Mouse (Mus musculus): Measurements from ENCODE around the gene Wdr37. TPM values are rescaled to one million over a fixed set of nuclear protein-coding genes. Genes with fewer than 3 reads are reported as not detected.

Wdr37 gene
- polyA plus RNA-seq, 1 experiment from 2014 or later, result 21.3 TPM

- Histone ChIP-seq H3K27ac (no peak overlapping the region), H3K4me2 (no peak overlapping the region), H3K27me3 (no peaks in the 10 kb centered on the region), H3K4me1 (no peaks in the 10 kb centered on the region), H3K36me3 (peaks cover 18% of the 10 kb centered on the region), H3K9me3 (no peaks in the 10 kb centered on the region), H3K4me3 (no peak overlapping the region), H3K9ac (no peak overlapping the region)
- WGBS, result 80% methylated on average over 6 of the region's 6 CpGs
- ATAC-seq (ENCODE audit: insufficient number of reproducible peaks, insufficient read depth, low FRiP score, low TSS enrichment, low read depth), result no peak
These were observed 71.1 kb downstream of the Wdr37 start for GRCm38 (mm10) chr13:8800576-8800975.

GRCm38 (mm10) chr13:8793217-8793616 lies 78.5 kb downstream of the Wdr37 start:
- Histone ChIP-seq H3K4me2 (no peak overlapping the region), H3K4me3 (no peak overlapping the region), H3K4me1 (no peaks in the 10 kb centered on the region), H3K9ac (no peak overlapping the region), H3K27me3 (no peaks in the 10 kb centered on the region), H3K9me3 (no peaks in the 10 kb centered on the region), H3K36me3 (no peaks in the 10 kb centered on the region), H3K27ac (no peak overlapping the region)
- ATAC-seq (ENCODE audit: insufficient number of reproducible peaks, insufficient read depth, low FRiP score, low TSS enrichment, low read depth), result no peak
- 81% methylated on average over 8 of the region's 8 CpGs for WGBS

GRCm38 (mm10) chr13:8785185-8785584 lies 86.5 kb downstream of the Wdr37 start:
- H3K4me2 ChIP-seq, result peak overlapping the region; percentile 46
- no peak overlapping the region for H3K4me3 ChIP-seq
- no peaks in the 10 kb centered on the region for H3K27me3 ChIP-seq
- H3K4me1 ChIP-seq, result peaks cover 4% of the 10 kb centered on the region; the same call in 1 of the 2 replicates
- no peak overlapping the region for H3K27ac ChIP-seq
- ATAC-seq (ENCODE audit: insufficient number of reproducible peaks, insufficient read depth, low FRiP score, low TSS enrichment, low read depth), result 0 out of 2 replicates have a peak, but pooled peaks have one; percentile 69
- H3K9ac ChIP-seq, result no peak overlapping the region
- H3K9me3 ChIP-seq, result no peaks in the 10 kb centered on the region
- WGBS, result 26% methylated on average over 9 of the region's 9 CpGs
- H3K36me3 ChIP-seq, result no peaks in the 10 kb centered on the region

- H3K9me3 ChIP-seq, result no peaks in the 10 kb centered on the region
- WGBS, result 71% methylated on average over 14 of the region's 14 CpGs
- H3K9ac ChIP-seq, result no peak overlapping the region
- H3K4me2 ChIP-seq, result peak overlapping the region; percentile 46
- no peak overlapping the region for H3K4me3 ChIP-seq
- ATAC-seq (ENCODE audit: insufficient number of reproducible peaks, insufficient read depth, low FRiP score, low TSS enrichment, low read depth), result no peak
- no peak overlapping the region for H3K27ac ChIP-seq
- no peaks in the 10 kb centered on the region for H3K36me3 ChIP-seq
- no peaks in the 10 kb centered on the region for H3K27me3 ChIP-seq
- peaks cover 4% of the 10 kb centered on the region; the same call in 1 of the 2 replicates for H3K4me1 ChIP-seq
These were observed 87.2 kb downstream of the Wdr37 start for GRCm38 (mm10) chr13:8784308-8785061.

GRCm38 (mm10) chr13:8783686-8784307 lies 87.9 kb downstream of the Wdr37 start:
- no peaks in the 10 kb centered on the region for H3K9me3 ChIP-seq
- 84% methylated on average over 10 of the region's 10 CpGs for WGBS
- ATAC-seq (ENCODE audit: insufficient number of reproducible peaks, insufficient read depth, low FRiP score, low TSS enrichment, low read depth), result no peak

GRCm38 (mm10) chr13:8782636-8783035 lies 89.1 kb downstream of the Wdr37 start:
- no peak for ATAC-seq (ENCODE audit: insufficient number of reproducible peaks, insufficient read depth, low FRiP score, low TSS enrichment, low read depth)
- H3K4me1 ChIP-seq, result peaks cover 4% of the 10 kb centered on the region; the same call in 1 of the 2 replicates
- H3K4me2 ChIP-seq, result no peak overlapping the region
- no peaks in the 10 kb centered on the region for H3K9me3 ChIP-seq
- H3K4me3 ChIP-seq, result no peak overlapping the region
- no peaks in the 10 kb centered on the region for H3K36me3 ChIP-seq
- H3K27me3 ChIP-seq, result no peaks in the 10 kb centered on the region
- whole genome bisulfite sequencing, result 36% methylated on average over 4 of the region's 4 CpGs
- H3K27ac ChIP-seq, result no peak overlapping the region
- no peak overlapping the region for H3K9ac ChIP-seq

More at GRCm38 (mm10) chr13:8783686-8784307, 87.9 kb downstream of the Wdr37 start:
- Histone ChIP-seq H3K27me3 (no peaks in the 10 kb centered on the region), H3K4me2 (no peak overlapping the region), H3K4me1 (peaks cover 4% of the 10 kb centered on the region; the same call in 1 of the 2 replicates), H3K27ac (no peak overlapping the region), H3K4me3 (no peak overlapping the region), H3K9ac (no peak overlapping the region), H3K36me3 (no peaks in the 10 kb centered on the region)

- WGBS, result 52% methylated on average over 4 of the region's 4 CpGs
- no peak for ATAC-seq (ENCODE audit: insufficient number of reproducible peaks, insufficient read depth, low FRiP score, low TSS enrichment, low read depth)
- no peaks in the 10 kb centered on the region for H3K36me3 ChIP-seq
- peaks cover 4% of the 10 kb centered on the region; the same call in 1 of the 2 replicates for H3K4me1 ChIP-seq
- no peaks in the 10 kb centered on the region for H3K9me3 ChIP-seq
- H3K9ac ChIP-seq, result no peak overlapping the region
- no peak overlapping the region for H3K4me3 ChIP-seq
- no peaks in the 10 kb centered on the region for H3K27me3 ChIP-seq
- no peak overlapping the region for H3K27ac ChIP-seq
- no peak overlapping the region for H3K4me2 ChIP-seq
These were observed 91.3 kb downstream of the Wdr37 start for GRCm38 (mm10) chr13:8780441-8780840.

- WGBS, result 75% methylated on average over 4 of the region's 4 CpGs
- H3K4me2 ChIP-seq, result no peak overlapping the region
- H3K9me3 ChIP-seq, result peaks cover 2% of the 10 kb centered on the region; the same call in 1 of the 2 replicates
- no peak overlapping the region for H3K4me3 ChIP-seq
- H3K36me3 ChIP-seq, result no peaks in the 10 kb centered on the region
- no peak for ATAC-seq (ENCODE audit: insufficient number of reproducible peaks, insufficient read depth, low FRiP score, low TSS enrichment, low read depth)
- H3K27me3 ChIP-seq, result no peaks in the 10 kb centered on the region
- H3K9ac ChIP-seq, result no peak overlapping the region
- no peaks in the 10 kb centered on the region for H3K4me1 ChIP-seq
- no peak overlapping the region for H3K27ac ChIP-seq
These were observed 101.1 kb downstream of the Wdr37 start for GRCm38 (mm10) chr13:8770616-8771015.

GRCm38 (mm10) chr13:8769654-8770227 lies 102.0 kb downstream of the Wdr37 start:
- WGBS, result 97% methylated on average over 7 of the region's 7 CpGs
- no peaks in the 10 kb centered on the region for H3K4me1 ChIP-seq
- no peak overlapping the region for H3K4me3 ChIP-seq
- H3K9me3 ChIP-seq, result peaks cover 2% of the 10 kb centered on the region; the same call in 1 of the 2 replicates
- no peak overlapping the region for H3K9ac ChIP-seq
- H3K36me3 ChIP-seq, result no peaks in the 10 kb centered on the region
- H3K27me3 ChIP-seq, result no peaks in the 10 kb centered on the region
- H3K4me2 ChIP-seq, result no peak overlapping the region
- ATAC-seq (ENCODE audit: insufficient number of reproducible peaks, insufficient read depth, low FRiP score, low TSS enrichment, low read depth), result no peak
- H3K27ac ChIP-seq, result no peak overlapping the region

- no peak overlapping the region for H3K9ac ChIP-seq
- H3K36me3 ChIP-seq, result no peaks in the 10 kb centered on the region
- no peaks in the 10 kb centered on the region for H3K27me3 ChIP-seq
- H3K27ac ChIP-seq, result no peak overlapping the region
- 69% methylated on average over 8 of the region's 8 CpGs for WGBS
- no peak overlapping the region for H3K4me3 ChIP-seq
- ATAC-seq (ENCODE audit: insufficient number of reproducible peaks, insufficient read depth, low FRiP score, low TSS enrichment, low read depth), result no peak
- H3K4me2 ChIP-seq, result no peak overlapping the region
- H3K4me1 ChIP-seq, result no peaks in the 10 kb centered on the region
- no peaks in the 10 kb centered on the region for H3K9me3 ChIP-seq
These were observed 110.8 kb downstream of the Wdr37 start for GRCm38 (mm10) chr13:8760940-8761339.

All from embryonic facial prominence, embryonic 13.5 days (tissue).